Mouse (Mus musculus): ENCODE results near the gene P3h3. TPM values are rescaled to one million over a fixed set of nuclear protein-coding genes. Genes with fewer than 3 reads are reported as not detected.
A peak's percentile ranks its signal among the peaks of the same experiment; 100 is the strongest.
"Not testable (repeated sequence)": the region's sequence is repeated elsewhere in the genome, so short reads cannot be mapped to it uniquely, and the experiment has no call there.

P3h3 gene
- total RNA-seq (2021): 10 to 100 TPM; 29.1 to 33.1 TPM
- long read RNA-seq, experiment 1, transcript P3h3-201 (15 exons, 2,850 nt): major isoform, 6 of 22 reads
- long read RNA-seq, experiment 1, partial matches to known transcripts: 2 of 22 reads
- long read RNA-seq, experiment 1, other reads (novel, unspliced or antisense): 14 of 22 reads
- long read RNA-seq, experiment 2, partial matches to known transcripts: 3 of 62 reads
- long read RNA-seq, experiment 2, other reads (novel, unspliced or antisense): 57 of 62 reads

DNA sequence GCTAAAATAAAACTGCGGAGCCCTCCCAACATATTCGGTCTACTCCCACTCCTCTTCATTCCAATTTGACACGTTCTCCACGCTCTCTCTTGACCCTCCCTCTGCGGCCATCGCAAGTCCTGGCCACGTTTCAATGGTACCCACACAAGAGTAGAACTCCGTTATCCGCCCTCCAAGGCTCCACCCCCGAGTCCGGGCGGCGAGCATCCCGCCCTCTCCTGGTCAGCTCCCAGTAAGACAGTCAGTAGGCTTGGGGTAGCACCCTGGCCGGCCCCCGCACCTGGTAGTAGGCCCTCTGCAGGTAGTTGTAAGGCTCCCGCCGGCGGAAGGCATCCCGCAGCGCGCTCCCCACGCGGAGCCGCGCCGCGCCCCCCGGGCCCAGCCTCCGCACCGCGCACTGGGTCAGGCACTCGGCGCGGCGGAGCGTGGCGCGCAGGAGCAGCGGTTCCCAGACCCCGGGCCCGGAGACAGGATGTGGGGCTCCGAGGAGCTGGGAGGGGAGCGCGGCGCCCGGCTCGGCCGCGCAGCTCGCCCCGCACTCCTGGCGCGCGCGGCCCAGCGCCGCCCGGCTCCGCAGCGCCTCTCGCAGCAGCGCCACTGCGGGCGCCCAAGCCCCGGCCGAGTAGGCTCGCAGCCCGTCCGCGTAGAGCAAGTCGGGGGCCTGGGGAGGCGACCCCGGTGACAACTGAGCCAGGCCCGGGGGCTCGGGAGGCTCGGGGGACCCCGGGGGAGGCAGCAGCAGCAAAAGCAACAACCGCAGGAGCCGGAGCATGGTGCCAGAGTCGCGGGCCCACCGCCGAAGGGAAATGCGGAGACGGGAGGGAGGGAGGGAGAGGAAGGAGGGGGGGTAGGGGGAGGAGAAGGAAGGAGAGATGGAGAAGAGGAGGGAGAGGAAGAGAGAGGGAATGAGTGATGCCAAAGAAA lies at the start of gene P3h3:
TSS of gene P3h3 (minus strand) at position 837 of the 924 bp plus-strand sequence.
- H3K4me3 ChIP-seq: peak within 1 kb of the TSS; percentile 58
- DNase-seq (ENCODE audit: extremely low spot score in 1 of 2, low spot score in 2 of 2): peak; percentile 85 to 86
- peak; percentile 74 for TF ChIP-seq CTCF (IDR thresholded peaks at IDR 0.05)
- intact Hi-C loops (cut with DNase I): loop anchor here (5.0 kb wide), 1 partner anchor 225 kb away; no protein-coding TSS in a partner anchor
- peak within 1 kb of the TSS; percentile 92 for H3K27ac ChIP-seq

DNA sequence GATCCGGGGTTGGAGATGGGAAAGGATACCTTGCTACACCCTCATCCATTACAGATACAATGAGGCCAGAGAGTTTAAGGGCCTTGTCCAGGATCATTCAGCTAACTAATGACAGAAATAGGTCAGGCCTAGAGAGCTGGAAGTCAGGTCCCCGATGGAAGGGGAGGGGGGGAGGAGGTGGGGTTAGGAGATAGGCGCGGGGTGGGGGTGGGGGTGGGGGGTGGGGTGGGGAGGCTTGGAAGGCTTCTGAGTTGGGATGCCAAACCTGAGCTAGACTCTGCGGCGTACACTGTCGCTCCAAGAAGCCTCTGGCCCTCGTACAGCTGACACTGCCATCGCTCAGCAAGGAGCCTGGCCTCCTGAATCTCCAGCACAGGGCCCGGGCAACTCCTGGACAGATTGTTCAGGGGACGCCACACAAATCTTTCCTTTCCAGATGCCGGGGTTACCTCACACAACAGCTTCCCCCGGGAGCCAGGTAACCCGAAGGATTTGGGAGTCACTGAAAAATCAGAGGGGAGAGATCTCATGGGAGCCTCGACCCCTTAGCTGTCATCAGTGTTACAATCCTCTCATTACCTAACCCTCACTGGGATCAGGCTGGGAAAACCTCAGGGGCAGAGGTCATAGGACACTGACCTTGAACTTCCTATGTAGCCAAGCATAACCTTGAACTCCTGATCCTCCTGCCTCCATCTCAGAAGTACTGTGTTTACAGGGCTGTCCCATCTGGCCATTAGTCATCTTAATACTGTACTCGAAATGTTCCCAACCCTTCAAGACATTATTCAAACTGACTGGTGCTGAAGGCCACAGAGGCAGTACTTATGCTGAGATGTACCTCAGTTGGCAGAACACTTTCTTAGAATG lies 47.7 kb upstream of the P3h3 start:
- no peak for TF ChIP-seq CTCF (IDR thresholded peaks at IDR 0.05)
- peak overlapping the region; percentile 97 for H3K27ac ChIP-seq
- intact Hi-C loops (cut with DNase I): loop anchor here (1.0 to 5.0 kb wide), 4 partner anchors 12 to 177 kb away; no protein-coding TSS in a partner anchor
- DNase-seq (ENCODE audit: extremely low spot score in 1 of 2, low spot score in 2 of 2): no peak
- peak overlapping the region; percentile 48 for H3K4me3 ChIP-seq

DNA sequence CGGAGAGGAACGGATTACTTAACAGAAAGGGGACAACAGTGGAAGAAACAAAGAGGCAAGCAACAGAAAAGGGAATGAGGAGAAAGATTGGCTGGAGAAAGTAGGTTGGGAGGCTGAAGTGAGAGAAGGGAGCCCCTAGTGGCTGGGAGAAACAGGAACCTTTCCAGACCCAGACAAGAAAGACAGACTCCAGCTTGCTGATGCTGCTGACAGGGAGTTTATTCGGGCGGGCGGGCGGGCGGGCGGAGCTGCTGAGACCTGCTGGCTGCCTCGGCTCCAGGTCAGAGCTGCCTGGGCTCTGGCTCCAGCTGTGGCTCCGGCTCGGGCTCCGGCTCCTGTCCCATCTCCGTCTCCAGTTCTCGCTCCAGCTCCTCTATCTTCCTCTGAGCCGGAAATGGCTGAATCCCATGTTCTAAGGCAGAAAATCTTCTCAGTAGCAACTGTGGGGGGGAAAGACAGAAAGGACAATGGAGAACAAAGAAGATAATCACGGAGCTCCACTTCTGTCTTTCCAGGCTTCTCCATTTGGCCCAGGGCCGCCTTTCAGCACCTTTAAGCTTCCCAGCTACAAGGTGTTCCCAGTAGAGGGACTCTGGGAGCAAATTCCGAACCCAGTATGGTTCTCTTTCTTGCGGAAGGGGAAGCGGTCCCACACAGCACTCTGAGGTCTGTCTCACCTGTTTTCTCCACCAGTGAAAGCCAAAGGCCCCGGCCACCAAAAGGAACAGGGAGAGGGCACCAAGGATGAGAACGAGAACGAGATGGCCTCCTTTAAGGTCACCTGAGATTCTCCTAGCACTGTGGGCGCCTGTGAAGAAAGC lies 46.8 kb upstream of the P3h3 start:
- intact Hi-C loops (cut with DNase I): loop anchor here (1.0 to 5.0 kb wide), 4 partner anchors 13 to 178 kb away; no protein-coding TSS in a partner anchor
- DNase-seq (ENCODE audit: extremely low spot score in 1 of 2, low spot score in 2 of 2): peak; percentile 68 to 76
- TF ChIP-seq CTCF (IDR thresholded peaks at IDR 0.05): peak; percentile 61
- Histone ChIP-seq H3K4me3 (peak overlapping the region; percentile 48), H3K27ac (peak overlapping the region; percentile 97)

DNA sequence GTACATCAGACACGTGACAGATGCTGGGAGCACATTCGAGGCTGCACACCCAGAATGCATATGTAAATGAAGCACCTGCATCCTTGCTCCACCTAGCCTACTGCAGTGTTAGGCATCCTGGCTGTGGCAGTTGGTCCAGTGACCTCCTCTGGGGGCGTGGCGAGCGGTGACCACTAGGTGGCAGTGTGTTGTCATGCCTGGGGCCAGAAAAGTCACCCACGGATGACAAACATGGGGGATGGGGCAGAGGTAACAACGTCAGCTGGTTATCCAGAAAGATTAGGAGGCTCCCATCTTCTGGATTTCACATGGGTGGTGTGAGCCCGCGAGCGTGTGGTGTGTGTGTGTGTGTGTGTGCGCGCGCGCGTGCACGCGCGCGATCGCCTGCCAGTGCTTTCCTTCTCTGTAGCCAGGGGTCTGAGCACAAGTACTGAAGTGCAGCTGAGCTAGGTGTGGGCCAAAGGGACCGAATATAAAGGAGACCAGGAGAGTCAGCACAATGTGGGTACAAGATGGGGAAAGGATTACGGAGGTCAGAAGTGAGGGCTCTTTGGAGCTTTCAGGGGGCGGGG lies 46.1 kb upstream of the P3h3 start:
- DNase-seq (ENCODE audit: extremely low spot score in 1 of 2, low spot score in 2 of 2): peak; percentile 89 to 92
- Histone ChIP-seq H3K27ac (peak overlapping the region; percentile 97), H3K4me3 (peak overlapping the region; percentile 48)
- peak; percentile 91 for TF ChIP-seq CTCF (IDR thresholded peaks at IDR 0.05)
- intact Hi-C loops (cut with DNase I): loop anchor here (1.0 to 5.0 kb wide), 5 partner anchors 14 to 179 kb away; no protein-coding TSS in a partner anchor

DNA sequence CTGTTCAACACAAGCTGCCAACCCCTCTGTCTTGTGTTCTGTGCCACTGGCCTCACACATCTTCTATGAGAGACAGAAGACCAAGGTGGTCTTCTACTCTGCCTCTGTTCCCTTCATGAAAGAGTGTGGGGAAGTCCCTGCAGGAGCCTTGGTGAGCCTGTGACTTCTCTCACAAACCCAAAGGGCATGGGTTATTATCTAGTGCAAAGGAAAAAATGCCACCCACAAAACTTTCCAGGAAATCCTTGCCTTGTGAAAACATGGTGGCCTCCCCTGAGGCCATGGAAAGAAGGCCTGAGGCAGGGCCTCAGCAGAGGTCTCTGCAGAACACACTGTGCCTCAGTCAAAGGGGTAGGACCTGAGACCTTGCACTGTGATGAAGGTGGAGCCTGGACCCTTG lies 44.3 kb upstream of the P3h3 start:
- no peak for DNase-seq (ENCODE audit: extremely low spot score in 1 of 2, low spot score in 2 of 2)
- no peak for TF ChIP-seq CTCF (IDR thresholded peaks at IDR 0.05)
- Histone ChIP-seq H3K4me3 (no peak overlapping the region), H3K27ac (no peak overlapping the region)
- intact Hi-C loops (cut with DNase I): loop anchor here (5.0 kb wide), 1 partner anchor 180 kb away; no protein-coding TSS in a partner anchor

DNA sequence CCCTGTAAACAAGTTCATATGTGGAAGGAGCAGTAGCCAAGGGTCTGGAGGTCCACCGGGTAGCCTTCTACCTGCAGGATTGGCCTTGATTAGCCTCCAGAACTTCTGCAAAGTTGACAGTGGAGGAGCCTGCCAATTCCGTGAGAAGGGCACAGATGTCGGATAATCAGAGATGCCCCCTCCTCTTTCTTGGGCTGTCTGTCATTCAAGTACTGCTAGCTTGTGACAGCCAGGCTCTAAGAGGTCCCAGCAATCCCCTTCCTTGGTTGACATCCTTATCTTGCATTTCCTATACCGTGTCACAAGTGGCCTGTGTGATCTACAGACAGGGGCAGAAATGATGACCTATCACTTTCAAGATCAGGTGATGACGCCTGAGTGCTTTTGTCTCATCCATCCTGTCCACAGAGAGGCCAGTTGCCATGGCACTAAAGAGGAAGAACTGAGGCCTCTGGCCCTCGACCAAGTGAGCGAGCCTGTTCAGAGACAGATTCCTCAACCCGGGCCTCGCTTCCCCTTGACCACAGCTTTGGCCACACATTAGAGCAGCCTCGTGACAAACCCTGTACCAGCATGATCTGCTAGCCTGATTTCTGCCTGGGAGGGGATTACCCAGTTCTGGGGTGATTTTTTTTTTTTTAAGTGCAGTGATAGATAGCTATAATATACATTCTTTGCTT lies 43.4 kb upstream of the P3h3 start:
- H3K27ac ChIP-seq: no peak overlapping the region
- no peak for DNase-seq (ENCODE audit: extremely low spot score in 1 of 2, low spot score in 2 of 2)
- intact Hi-C loops (cut with DNase I): loop anchor here (5.0 kb wide), 1 partner anchor 181 kb away; no protein-coding TSS in a partner anchor
- no peak for TF ChIP-seq CTCF (IDR thresholded peaks at IDR 0.05)
- no peak overlapping the region for H3K4me3 ChIP-seq

DNA sequence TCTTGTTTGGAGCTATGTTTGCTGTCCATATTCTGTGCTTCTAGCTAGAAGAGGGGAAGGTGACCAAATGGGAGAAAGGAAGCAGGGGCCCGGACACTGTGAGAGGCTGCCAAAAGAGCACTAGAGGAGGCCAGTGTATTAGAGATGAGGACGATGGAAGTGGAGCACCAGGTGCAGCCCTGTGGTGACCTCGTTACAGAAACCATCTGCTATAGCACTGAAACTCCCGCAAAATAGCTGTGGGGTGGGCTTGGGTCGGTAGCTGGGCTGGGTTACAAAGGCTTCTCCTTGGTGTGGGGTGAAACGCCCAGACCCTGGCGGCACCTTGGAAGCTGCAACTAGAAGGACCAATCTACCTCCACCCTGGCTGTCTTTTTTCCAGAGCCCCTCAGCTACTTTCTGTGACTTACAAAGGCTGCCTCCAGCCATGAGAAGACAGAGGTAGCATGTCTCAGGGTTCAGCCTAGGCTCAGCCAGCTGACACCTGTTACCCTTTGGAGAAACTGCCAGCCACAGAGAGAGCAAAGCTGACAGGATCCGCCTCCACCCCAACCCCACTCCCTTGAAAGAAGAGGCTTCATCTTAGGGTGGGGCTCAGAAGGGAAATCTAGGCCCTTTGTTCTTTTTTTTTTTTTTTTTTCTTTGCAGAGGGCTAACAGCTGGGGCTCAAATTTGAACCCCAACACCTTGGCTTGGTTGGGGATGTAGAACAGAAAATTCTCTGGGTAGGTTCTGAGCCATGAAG lies 42.7 kb upstream of the P3h3 start:
- no peak overlapping the region for H3K27ac ChIP-seq
- intact Hi-C loops (cut with DNase I): loop anchor here (5.0 kb wide), 1 partner anchor 182 kb away; no protein-coding TSS in a partner anchor
- no peak for DNase-seq (ENCODE audit: extremely low spot score in 1 of 2, low spot score in 2 of 2)

DNA sequence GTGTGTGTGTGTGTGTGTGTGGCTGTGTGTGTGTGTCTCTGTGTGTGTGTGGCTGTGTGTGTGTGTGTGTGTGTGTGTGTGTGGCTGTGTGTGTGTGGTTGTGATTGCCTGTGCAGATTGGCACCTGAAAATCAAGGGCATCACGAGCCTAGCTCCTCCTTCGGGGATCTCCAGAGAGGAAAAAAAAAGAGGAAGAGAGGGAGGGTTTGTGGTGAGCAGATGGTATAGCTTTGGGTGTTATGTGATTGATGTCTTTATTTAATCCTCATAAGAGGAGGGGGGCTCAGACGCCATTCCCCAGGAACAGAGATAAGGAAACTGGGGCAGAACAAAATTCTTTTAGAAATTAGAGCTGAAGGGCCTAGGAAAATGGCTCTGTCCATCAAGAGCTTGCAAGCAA lies 40.8 kb upstream of the P3h3 start:
- no peak overlapping the region for H3K4me3 ChIP-seq
- no peak for TF ChIP-seq CTCF (IDR thresholded peaks at IDR 0.05)
- intact Hi-C loops (cut with DNase I): no loop called here
- H3K27ac ChIP-seq: no peak overlapping the region
- no peak for DNase-seq (ENCODE audit: extremely low spot score in 1 of 2, low spot score in 2 of 2)

More for the DNA sequence above, 42.7 kb upstream of the P3h3 start:
- no peak overlapping the region for H3K4me3 ChIP-seq
- TF ChIP-seq CTCF (IDR thresholded peaks at IDR 0.05): no peak

DNA sequence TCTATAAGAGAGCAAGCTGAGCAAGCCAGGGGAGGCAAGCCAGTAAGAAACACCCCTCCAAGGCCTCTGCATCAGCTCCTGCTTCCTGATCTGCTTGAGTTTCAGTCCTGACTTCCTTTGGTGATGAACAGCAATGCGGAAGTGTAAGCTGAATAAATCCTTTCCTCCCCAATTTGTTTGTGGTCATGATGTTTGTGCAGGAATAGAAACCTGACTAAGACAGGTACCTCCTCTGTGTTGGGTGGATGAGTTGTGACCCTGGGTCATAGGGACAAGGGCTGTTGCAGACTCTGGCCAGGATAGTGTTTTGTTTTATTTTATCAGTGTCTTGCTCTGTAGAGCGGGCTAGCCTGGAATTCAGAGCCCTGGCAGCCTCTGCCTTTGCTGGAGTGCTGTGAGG lies 36.6 kb upstream of the P3h3 start:
- intact Hi-C loops (cut with DNase I); H3K4me3 ChIP-seq; DNase-seq (ENCODE audit: extremely low spot score in 1 of 2, low spot score in 2 of 2); H3K27ac ChIP-seq: not testable (repeated sequence)

Data from left cerebral cortex, adult 2 months (tissue).